Mouse (Mus musculus) small intestine, adult 2 months (tissue): ENCODE measurements around the gene Sphk2. TPM values are rescaled to one million over a fixed set of nuclear protein-coding genes. Genes with fewer than 3 reads are reported as not detected.
A peak's percentile ranks its signal among the peaks of the same experiment; 100 is the strongest.

Experiments used
- H3K27ac ChIP-seq: fragments of 200-500 bp; 2 replicates; pipeline ENCODE4 v1.5.1; 2012; ENCODE audit warnings: low read depth, low read length, control low read depth, inconsistent platforms; ENCODE audit not compliant: insufficient read depth
- H3K27me3 ChIP-seq: fragments of 200-500 bp; 2 replicates; pipeline ENCODE4 v1.6.1; 2012; ENCODE audit warnings: mild to moderate bottlenecking, moderate library complexity, low read length, inconsistent platforms; ENCODE audit not compliant: control insufficient read depth, insufficient read depth
- H3K36me3 ChIP-seq: fragments of 200-500 bp; 2 replicates; pipeline ENCODE4 v1.6.1; 2012; ENCODE audit warnings: mild to moderate bottlenecking, low read length, control low read depth, inconsistent platforms; ENCODE audit not compliant: control insufficient read depth, insufficient read depth
- H3K4me1 ChIP-seq: fragments of 200-500 bp; 2 replicates; pipeline ENCODE4 v1.6.1; 2012; ENCODE audit warnings: low read length, inconsistent platforms, mixed read lengths; ENCODE audit not compliant: control insufficient read depth, insufficient read depth, insufficient read length
- H3K4me3 ChIP-seq: fragments of 200-500 bp; 2 replicates; pipeline ENCODE4 v1.5.1; 2012; ENCODE audit warnings: low read depth, mild to moderate bottlenecking, control low read depth, inconsistent platforms, low read length, moderate library complexity
- CTCF ChIP-seq: fragments of 200-500 bp; IDR thresholded peaks from 2 replicates; pipeline ENCODE4 v1.5.1; 2012; ENCODE audit warnings: low read depth, mild to moderate bottlenecking, control low read depth, inconsistent platforms, low read length, moderate library complexity, mixed read lengths; ENCODE audit not compliant: insufficient replicate concordance, insufficient read length; ENCODE audit errors: extremely low read depth
- POLR2A ChIP-seq: fragments of 200-500 bp; IDR thresholded peaks from 2 replicates; pipeline ENCODE4 v1.6.1; 2012; ENCODE audit warnings: low read depth, mild to moderate bottlenecking, control low read depth, inconsistent platforms, low read length, moderate library complexity
- WGBS: fragments of 180-500 bp; shearing (Covaris S2); methylation state at CpG from one replicate; pipeline ENCODE4 v1.1.7; 2018; 5-methylcytosine and 5-hydroxymethylcytosine counted together
- polyA plus RNA-seq: library from polyadenylated mRNA; depleted of rRNA; stranded (reverse); fragments of >200 nt; gene quantifications from 2 replicates; pipeline ENCODE4 v1.2.3, GENCODE M21; 2012

Gene Sphk2
- polyA plus RNA-seq, 1 experiment = 164 TPM

GRCm38 (mm10) chr7:45721234-45721571, 3.4 kb upstream of the Sphk2 start:
- Histone ChIP-seq H3K4me1 (peaks cover 21% of the 10 kb centered on the region), H3K36me3 (peaks cover 37% of the 10 kb centered on the region), H3K4me3 (peak overlapping the region; percentile 65), H3K27me3 (no peaks in the 10 kb centered on the region), H3K27ac (peak overlapping the region; percentile 79)
- TF ChIP-seq POLR2A (no peak; the same call in none of the 2 replicates), CTCF (no peak)
- WGBS = 30% methylated on average over 7 of the region's 7 CpGs

GRCm38 (mm10) chr7:45720413-45721233, 2.8 kb upstream of the Sphk2 start, which contains the start of gene Fam83e:
Fam83e (plus strand) TSS chr7:45721212.
- Histone ChIP-seq H3K4me1 (peaks cover 22% of the 10 kb centered on the region), H3K27me3 (no peaks in the 10 kb centered on the region), H3K4me3 (peak within 1 kb of the TSS; percentile 80), H3K36me3 (peaks cover 35% of the 10 kb centered on the region), H3K27ac (peak within 1 kb of the TSS; percentile 79)
- peak; percentile 40; the same call in 1 of the 2 replicates for TF ChIP-seq CTCF
- 0 out of 2 replicates have a peak, but pooled peaks have one; percentile 83 for TF ChIP-seq POLR2A
- 30% methylated on average over 14 of the region's 14 CpGs for WGBS

- 39% methylated on average over 16 of the region's 16 CpGs for WGBS
- H3K4me1 ChIP-seq = peaks cover 23% of the 10 kb centered on the region
- H3K4me3 ChIP-seq = peak overlapping the region; percentile 80
- peaks cover 28% of the 10 kb centered on the region for H3K36me3 ChIP-seq
- TF ChIP-seq POLR2A (no peak), CTCF (no peak)
- H3K27ac ChIP-seq = no peak overlapping the region
- H3K27me3 ChIP-seq = no peaks in the 10 kb centered on the region
Observed at GRCm38 (mm10) chr7:45719738-45720412, 2.1 kb upstream of the Sphk2 start.

DNA sequence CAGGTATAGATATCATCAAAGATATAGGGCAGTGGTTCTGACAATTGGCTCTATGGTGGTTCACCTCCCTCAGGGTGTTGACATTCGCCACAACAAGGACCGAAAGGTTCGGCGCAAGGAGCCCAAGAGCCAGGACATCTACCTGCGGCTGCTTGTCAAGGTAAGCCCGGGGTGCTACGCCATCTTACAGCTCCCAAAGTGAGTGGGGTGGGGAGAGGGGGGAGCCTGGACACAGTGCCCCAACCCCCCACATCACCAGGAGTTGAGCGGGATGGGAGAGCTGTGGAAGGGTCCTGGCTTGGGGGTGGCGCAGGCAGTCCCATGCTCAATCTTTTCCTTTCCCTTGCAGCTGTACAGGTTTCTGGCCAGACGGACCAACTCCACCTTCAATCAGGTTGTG, 1.4 kb upstream of the Sphk2 start:
- Histone ChIP-seq H3K27me3 (no peaks in the 10 kb centered on the region), H3K27ac (no peak overlapping the region), H3K4me1 (peaks cover 23% of the 10 kb centered on the region), H3K36me3 (peaks cover 22% of the 10 kb centered on the region), H3K4me3 (peak overlapping the region; percentile 80)
- TF ChIP-seq POLR2A (no peak), CTCF (no peak)
- WGBS = 41% methylated on average over 10 of the region's 10 CpGs

DNA sequence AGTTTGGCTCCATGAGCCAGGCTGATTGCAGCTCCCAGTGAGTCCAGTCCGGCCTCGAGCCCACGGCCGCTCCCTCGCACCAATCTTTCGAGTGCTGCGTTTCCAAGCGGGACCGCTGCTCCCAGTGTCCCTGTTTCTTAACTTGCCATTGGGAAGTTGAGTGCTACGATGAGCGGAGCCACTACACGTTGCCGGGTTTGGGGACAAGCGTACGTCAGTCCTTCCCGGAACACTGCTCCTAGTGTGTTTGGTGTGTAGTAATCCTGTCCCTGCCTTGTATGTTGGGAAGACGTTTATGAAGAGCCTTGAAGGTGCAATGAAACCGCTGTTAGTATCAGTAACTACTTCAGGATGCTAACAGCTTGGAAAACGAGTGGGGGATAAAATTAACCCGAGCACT, 529 bp upstream of the Sphk2 start:
- WGBS = under 1% methylated on average over 20 of the region's 20 CpGs
- H3K4me3 ChIP-seq = peak overlapping the region; percentile 80
- H3K4me1 ChIP-seq = peaks cover 23% of the 10 kb centered on the region
- peak overlapping the region; percentile 58 for H3K27ac ChIP-seq
- TF ChIP-seq POLR2A (no peak), CTCF (no peak)
- H3K27me3 ChIP-seq = no peaks in the 10 kb centered on the region
- H3K36me3 ChIP-seq = peaks cover 17% of the 10 kb centered on the region

DNA sequence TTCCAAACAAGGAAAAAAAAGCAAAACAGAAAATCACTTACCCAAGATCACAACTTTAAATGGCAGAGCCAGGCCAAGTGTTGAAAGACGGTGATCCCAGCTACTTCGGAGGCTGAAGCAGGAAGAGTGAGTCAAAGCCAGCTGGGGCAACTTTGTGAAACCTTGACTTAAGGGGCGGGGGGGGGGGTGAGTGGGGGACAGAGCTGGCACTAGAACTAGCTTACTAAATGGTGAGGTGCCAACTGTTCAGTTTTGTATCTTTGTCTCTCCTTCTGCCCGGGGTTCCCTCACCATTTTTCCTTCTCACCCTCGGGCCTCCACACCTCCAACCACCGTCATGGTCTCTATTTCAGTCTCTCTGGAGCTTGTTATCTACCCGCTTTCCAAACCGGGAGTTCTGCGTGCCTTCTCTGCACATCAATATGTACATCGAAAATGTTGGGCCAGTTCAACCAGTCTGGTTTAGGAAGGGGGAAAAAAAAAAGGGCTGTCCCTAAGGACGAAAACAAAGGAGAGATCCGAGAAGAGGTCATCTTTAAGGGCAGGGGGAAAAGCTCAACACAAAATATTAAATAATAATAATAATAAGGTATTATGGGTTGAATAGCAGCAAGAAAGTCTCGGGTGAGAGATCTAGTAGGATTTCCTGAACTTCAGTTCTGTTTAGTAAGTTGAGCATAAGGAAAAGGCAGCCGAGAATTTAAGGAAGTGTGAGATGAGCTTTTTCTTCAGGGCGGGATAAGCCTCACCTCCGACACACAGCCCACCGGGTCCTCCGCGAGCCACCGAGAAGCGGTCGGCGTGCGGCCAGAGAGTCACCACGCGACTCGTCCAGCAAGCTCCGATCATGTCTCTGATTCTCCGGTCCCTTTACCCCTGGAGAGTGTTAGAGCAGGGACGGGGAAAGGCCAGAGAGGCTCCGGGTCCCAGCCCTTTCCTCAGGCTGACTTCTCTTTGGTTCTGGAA, 567 bp downstream of the Sphk2 start:
- Histone ChIP-seq H3K27me3 (no peaks in the 10 kb centered on the region), H3K4me1 (peaks cover 25% of the 10 kb centered on the region), H3K27ac (peak overlapping the region; percentile 75), H3K4me3 (peak overlapping the region; percentile 80), H3K36me3 (peaks cover 23% of the 10 kb centered on the region)
- TF ChIP-seq CTCF = no peak
- TF ChIP-seq POLR2A = no peak
- WGBS = 3% methylated on average over 31 of the region's 31 CpGs
